7 mouse cellular contexts compared by ENCODE assay signal in the genomic region with DNA sequence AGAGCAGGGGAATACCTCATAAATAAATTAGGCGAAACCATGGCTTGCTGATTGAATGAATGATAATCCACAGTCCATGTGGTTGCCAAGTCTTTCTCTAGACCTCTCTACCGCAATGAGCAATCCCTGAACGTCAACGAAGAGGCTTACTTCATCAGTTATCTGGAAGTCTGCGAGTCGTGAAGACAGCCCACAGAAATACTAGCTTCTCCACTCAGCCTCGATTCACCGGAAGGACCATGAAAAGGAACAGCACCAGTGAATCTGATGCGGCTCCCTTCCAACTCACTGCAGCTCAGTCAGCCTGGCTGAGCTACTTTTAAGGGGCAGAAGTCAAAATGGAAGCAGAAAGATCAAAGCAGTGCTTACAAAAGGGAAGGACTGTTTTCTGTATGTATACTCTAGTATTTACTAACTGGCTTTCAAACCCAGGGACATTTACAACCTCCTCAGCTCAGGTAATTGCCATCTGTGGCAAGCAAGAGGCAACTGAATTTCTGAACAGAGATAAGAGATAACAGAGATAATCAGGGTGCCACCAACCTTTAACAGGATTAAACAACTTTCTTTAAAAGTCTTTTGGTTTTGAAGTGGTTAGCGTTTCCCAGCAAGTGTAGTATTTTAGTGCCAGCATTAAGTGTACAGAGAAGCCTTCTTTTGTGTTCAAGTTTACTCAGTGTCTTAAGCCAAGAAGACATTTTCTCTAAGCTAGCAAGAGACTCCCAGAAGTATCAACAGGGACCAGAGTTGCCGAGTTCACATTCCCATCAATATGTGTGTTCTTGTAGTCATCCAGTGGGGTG. TPM values are rescaled to one million over a fixed set of nuclear protein-coding genes. Genes with fewer than 3 reads are reported as not detected.
DNase-seq lines count a peak whose midpoint lies in the region; ATAC-seq and TF ChIP-seq lines count a peak whose summit lies in the region.

No protein-coding gene starts in this region.

- no peak overlapping the region for H3K27ac ChIP-seq in lung, embryonic 15.5 days
- peak overlapping the region; percentile 14; the same call in 1 of the 2 replicates for H3K27ac ChIP-seq in bone marrow macrophage, adult 2 months (ENCODE audit: insufficient read depth, low read depth, low read length)
- H3K27ac ChIP-seq in hindbrain, postnatal 0 days = peak overlapping the region; percentile 95; the same call in 1 of the 2 replicates
- no peak overlapping the region for H3K27ac ChIP-seq in neural tube, embryonic 12.5 days

- no peaks in the 10 kb centered on the region for H3K36me3 ChIP-seq in lung, embryonic 15.5 days
- H3K36me3 ChIP-seq in hindbrain, postnatal 0 days (ENCODE audit: insufficient read depth, low read length) = no peaks in the 10 kb centered on the region
- H3K36me3 ChIP-seq in neural tube, embryonic 12.5 days = no peaks in the 10 kb centered on the region

- WGBS in lung, embryonic 15.5 days = 46% methylated on average over 11 of the region's 11 CpGs
- WGBS in hindbrain, postnatal 0 days = 51% methylated on average over 11 of the region's 11 CpGs
- 47% methylated on average over 11 of the region's 11 CpGs for WGBS in neural tube, embryonic 12.5 days

- peak overlapping the region; percentile 89 for H3K4me2 ChIP-seq in lung, embryonic 15.5 days
- H3K4me2 ChIP-seq in hindbrain, postnatal 0 days (ENCODE audit: low read depth, low read length) = peak overlapping the region; percentile 72
- peak overlapping the region; percentile 77 for H3K4me2 ChIP-seq in neural tube, embryonic 12.5 days (replicated peaks)

- no peak for TF ChIP-seq CTCF in bone marrow macrophage, adult 2 months (IDR thresholded peaks at IDR 0.05; ENCODE audit: low read depth, low read length)
- TF ChIP-seq CTCF in hindbrain, postnatal 0 days (IDR thresholded peaks at IDR 0.05; ENCODE audit: low read depth) = no peak

- ATAC-seq in lung, embryonic 15.5 days (ENCODE audit: borderline replicate concordance, extremely low read depth, low FRiP score, low TSS enrichment) = no peak
- no peak for ATAC-seq in hindbrain, postnatal 0 days
- ATAC-seq in neural tube, embryonic 12.5 days (ENCODE audit: low FRiP score, low read depth) = no peak
- ATAC-seq in erythroblast, adult 5-6 weeks (replicated peaks; ENCODE audit: low FRiP score, poor library complexity, severe bottlenecking) = no peak

- H3K4me3 ChIP-seq in lung, embryonic 15.5 days = peak overlapping the region; percentile 87
- peak overlapping the region; percentile 93 for H3K4me3 ChIP-seq in bone marrow macrophage, adult 2 months (ENCODE audit: insufficient read depth, low read length)
- peak overlapping the region; percentile 8; the same call in 1 of the 2 replicates for H3K4me3 ChIP-seq in hindbrain, postnatal 0 days (ENCODE audit: low read length)
- no peak overlapping the region for H3K4me3 ChIP-seq in neural tube, embryonic 12.5 days

- H3K9me3 ChIP-seq in lung, embryonic 15.5 days = no peaks in the 10 kb centered on the region
- H3K9me3 ChIP-seq in hindbrain, postnatal 0 days (ENCODE audit: low read length) = no peaks in the 10 kb centered on the region
- H3K9me3 ChIP-seq in neural tube, embryonic 12.5 days = no peaks in the 10 kb centered on the region

- no peak for DNase-seq in lung, postnatal 25 days (ENCODE audit: low spot score)
- DNase-seq in hindbrain, postnatal 0 days (ENCODE audit: low spot score) = peak; percentile 17
- no peak for DNase-seq in cerebellum, adult 8-10 months

- TF ChIP-seq POLR2A in bone marrow macrophage, adult 2 months (IDR thresholded peaks at IDR 0.05; ENCODE audit: borderline replicate concordance, low read depth, low read length) = no peak

- H3K4me1 ChIP-seq in lung, embryonic 15.5 days = peaks cover 36% of the 10 kb centered on the region
- H3K4me1 ChIP-seq in bone marrow macrophage, adult 2 months (ENCODE audit: control insufficient read depth, insufficient read depth, low read length) = peaks cover 38% of the 10 kb centered on the region
- H3K4me1 ChIP-seq in hindbrain, postnatal 0 days (ENCODE audit: insufficient read depth, low read length) = peaks cover 18% of the 10 kb centered on the region
- H3K4me1 ChIP-seq in neural tube, embryonic 12.5 days = peaks cover 10% of the 10 kb centered on the region

- H3K27me3 ChIP-seq in lung, embryonic 15.5 days = no peaks in the 10 kb centered on the region
- H3K27me3 ChIP-seq in hindbrain, postnatal 0 days (ENCODE audit: insufficient read depth, low read length) = no peaks in the 10 kb centered on the region
- H3K27me3 ChIP-seq in neural tube, embryonic 12.5 days (replicated peaks) = no peaks in the 10 kb centered on the region

- no peak overlapping the region for H3K9ac ChIP-seq in lung, embryonic 15.5 days
- peak overlapping the region; percentile 22; the same call in 1 of the 2 replicates for H3K9ac ChIP-seq in hindbrain, postnatal 0 days (replicated peaks; ENCODE audit: low read length)
- H3K9ac ChIP-seq in neural tube, embryonic 12.5 days = no peak overlapping the region

RNA-seq across cellular contexts. Expression of gene Nfkb1, which starts 2.2 kb away (rescaled TPM):
- polyA plus RNA-seq in lung, embryonic 15.5 days (2015; fragmentation: Nextera tagmentation; extraction: Ambion mirVana) = 28.2 and 30.7 TPM in 2 replicates
- polyA plus RNA-seq in bone marrow macrophage, adult 2 months (2012; ENCODE audit: insufficient read depth, insufficient read length, missing spikeins) = 106 and 111 TPM in 2 replicates
- total RNA-seq in hindbrain, postnatal 0 days (2014; rRNA removed) = 21.9 and 40.1 TPM in 2 replicates
- polyA plus RNA-seq in hindbrain, postnatal 0 days (2015; fragmentation: Nextera tagmentation; extraction: Ambion mirVana) = 5.0 and 5.1 TPM in 2 replicates
- polyA plus RNA-seq in neural tube, embryonic 12.5 days (2016; fragmentation: Nextera tagmentation; extraction: Ambion mirVana) = 11.3 and 12.1 TPM in 2 replicates
- total RNA-seq in erythroblast, adult 5-6 weeks (2015; ENCODE audit: low replicate concordance) = 15.9 and 25.4 TPM in 2 replicates
- total RNA-seq in erythroblast, adult 5-6 weeks (2017; ENCODE audit: low replicate concordance) = 19.4 and 25.1 TPM in 2 replicates

Comparison
In these comparisons a context has a peak if more than half of its experiments do, and no peak if none do; other contexts are left out.
1. H3K27ac ChIP-seq: peak in bone marrow macrophage, adult 2 months (single experiment) and hindbrain, postnatal 0 days (single experiment); none in lung, embryonic 15.5 days (single experiment) and neural tube, embryonic 12.5 days (single experiment).
2. Peak in every context shown above with its lines, with median percentiles within 50 percentile points of each other: H3K4me2 ChIP-seq.